Mouse (Mus musculus) small intestine, adult 2 months (tissue): ENCODE measurements at regions not wholly inside any gene's neighbourhood (a gene's known extent, or its start where the extent isn't known, plus 50 kb on each side); places are given as distances from the start of the nearest gene placed in this dataset.
"Not testable (repeated sequence)": the region's sequence is repeated elsewhere in the genome, so short reads cannot be mapped to it uniquely, and the experiment has no call there.

Source experiments
- H3K27ac ChIP-seq: fragments of 200-500 bp; 2 replicates; pipeline ENCODE4 v1.5.1; 2012; ENCODE audit warnings: low read depth, low read length, control low read depth, inconsistent platforms; ENCODE audit not compliant: insufficient read depth
- H3K27me3 ChIP-seq: fragments of 200-500 bp; 2 replicates; pipeline ENCODE4 v1.6.1; 2012; ENCODE audit warnings: mild to moderate bottlenecking, moderate library complexity, low read length, inconsistent platforms; ENCODE audit not compliant: control insufficient read depth, insufficient read depth
- H3K36me3 ChIP-seq: fragments of 200-500 bp; 2 replicates; pipeline ENCODE4 v1.6.1; 2012; ENCODE audit warnings: mild to moderate bottlenecking, low read length, control low read depth, inconsistent platforms; ENCODE audit not compliant: control insufficient read depth, insufficient read depth
- H3K4me1 ChIP-seq: fragments of 200-500 bp; 2 replicates; pipeline ENCODE4 v1.6.1; 2012; ENCODE audit warnings: low read length, inconsistent platforms, mixed read lengths; ENCODE audit not compliant: control insufficient read depth, insufficient read depth, insufficient read length
- H3K4me3 ChIP-seq: fragments of 200-500 bp; 2 replicates; pipeline ENCODE4 v1.5.1; 2012; ENCODE audit warnings: low read depth, mild to moderate bottlenecking, control low read depth, inconsistent platforms, low read length, moderate library complexity
- CTCF ChIP-seq: fragments of 200-500 bp; IDR thresholded peaks from 2 replicates; pipeline ENCODE4 v1.5.1; 2012; ENCODE audit warnings: low read depth, mild to moderate bottlenecking, control low read depth, inconsistent platforms, low read length, moderate library complexity, mixed read lengths; ENCODE audit not compliant: insufficient replicate concordance, insufficient read length; ENCODE audit errors: extremely low read depth
- POLR2A ChIP-seq: fragments of 200-500 bp; IDR thresholded peaks from 2 replicates; pipeline ENCODE4 v1.6.1; 2012; ENCODE audit warnings: low read depth, mild to moderate bottlenecking, control low read depth, inconsistent platforms, low read length, moderate library complexity
- WGBS: fragments of 180-500 bp; shearing (Covaris S2); methylation state at CpG from one replicate; pipeline ENCODE4 v1.1.7; 2018; 5-methylcytosine and 5-hydroxymethylcytosine counted together

DNA sequence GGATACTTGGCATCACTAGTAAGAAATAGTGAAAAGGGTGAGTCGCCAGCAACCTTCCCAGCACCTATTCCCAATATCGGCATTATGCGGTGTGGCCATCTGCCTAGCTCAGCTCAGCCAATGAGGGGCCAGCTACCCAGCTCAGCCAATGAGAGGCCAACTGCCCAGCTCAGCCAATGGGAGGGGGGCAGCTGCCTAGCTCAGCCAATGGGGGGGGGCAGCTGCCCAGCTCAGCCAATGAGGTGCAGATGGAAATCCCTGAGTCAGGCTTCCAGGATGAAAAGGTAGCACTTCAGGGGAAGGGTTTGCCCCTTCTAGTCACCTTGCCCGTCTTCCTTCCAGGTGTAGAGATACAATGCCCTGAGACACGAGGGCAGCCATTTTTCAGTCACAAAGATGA is 144.6 kb upstream of the Ipo5 start:
- TF ChIP-seq CTCF (no peak), POLR2A (no peak)
- H3K27me3 ChIP-seq = no peaks in the 10 kb centered on the region
- no peak overlapping the region for H3K4me3 ChIP-seq
- no peaks in the 10 kb centered on the region for H3K4me1 ChIP-seq
- 86% methylated on average over 5 of the region's 5 CpGs for WGBS
- H3K36me3 ChIP-seq = no peaks in the 10 kb centered on the region
- no peak overlapping the region for H3K27ac ChIP-seq

DNA sequence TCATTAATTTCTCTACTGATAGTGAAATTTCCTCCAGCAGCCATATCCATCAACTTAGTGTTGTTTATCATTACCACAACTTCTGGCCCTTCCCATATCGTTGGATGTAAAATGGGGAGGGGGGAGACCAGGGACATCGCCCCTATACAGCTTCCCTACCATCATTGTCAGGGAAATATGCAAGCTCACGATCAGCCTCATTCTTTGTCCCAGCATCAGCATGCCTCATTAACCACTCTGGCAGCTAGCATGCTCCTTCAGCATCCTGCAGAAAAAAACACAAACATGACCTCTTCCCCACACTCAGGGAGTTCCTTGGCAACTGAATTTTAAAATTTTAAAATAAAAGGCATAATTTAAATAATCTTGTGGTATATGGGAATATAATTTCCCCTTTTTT is 140.4 kb upstream of the Ipo5 start:
- Histone ChIP-seq H3K27me3 (no peaks in the 10 kb centered on the region), H3K36me3 (no peaks in the 10 kb centered on the region), H3K27ac (no peak overlapping the region), H3K4me3 (no peak overlapping the region), H3K4me1 (no peaks in the 10 kb centered on the region)
- 74% methylated on average over 3 of the region's 3 CpGs for WGBS
- TF ChIP-seq POLR2A = no peak
- TF ChIP-seq CTCF = no peak

GRCm38 (mm10) chr14:120773001-120773400 is 138.0 kb upstream of the Ipo5 start:
- 59% methylated on average over 4 of the region's 4 CpGs for WGBS
- H3K36me3 ChIP-seq, H3K27me3 ChIP-seq: not testable (repeated sequence)

GRCm38 (mm10) chr14:120791828-120792554 is 119.0 kb upstream of the Ipo5 start:
- WGBS = 66% methylated on average over 4 of the region's 4 CpGs
- Histone ChIP-seq H3K27ac (no peak overlapping the region), H3K36me3 (no peaks in the 10 kb centered on the region), H3K27me3 (no peaks in the 10 kb centered on the region), H3K4me3 (no peak overlapping the region), H3K4me1 (no peaks in the 10 kb centered on the region)
- TF ChIP-seq POLR2A (no peak), CTCF (peak; percentile 50; the same call in 1 of the 2 replicates)

More at GRCm38 (mm10) chr14:120773001-120773400, 138.0 kb upstream of the Ipo5 start:
- H3K4me1 ChIP-seq, H3K27ac ChIP-seq, H3K4me3 ChIP-seq: not testable (repeated sequence)

- no peak for TF ChIP-seq CTCF
- TF ChIP-seq POLR2A = no peak
- H3K27ac ChIP-seq = no peak overlapping the region
- H3K36me3 ChIP-seq = no peaks in the 10 kb centered on the region
- H3K4me3 ChIP-seq = no peak overlapping the region
- H3K27me3 ChIP-seq = no peaks in the 10 kb centered on the region
- no peaks in the 10 kb centered on the region for H3K4me1 ChIP-seq
- 73% methylated on average over 7 of the region's 7 CpGs for WGBS
Observed at GRCm38 (mm10) chr14:120797916-120798490, 113.0 kb upstream of the Ipo5 start.

- TF ChIP-seq CTCF (no peak), POLR2A (no peak)
- no peaks in the 10 kb centered on the region for H3K27me3 ChIP-seq
- WGBS = 72% methylated on average over 6 of the region's 6 CpGs
- no peaks in the 10 kb centered on the region for H3K4me1 ChIP-seq
- no peak overlapping the region for H3K4me3 ChIP-seq
- no peaks in the 10 kb centered on the region for H3K36me3 ChIP-seq
- no peak overlapping the region for H3K27ac ChIP-seq
Observed at GRCm38 (mm10) chr14:120803191-120803590, 107.8 kb upstream of the Ipo5 start.

- 31% methylated on average over 12 of the region's 12 CpGs for WGBS
- H3K4me1 ChIP-seq = no peaks in the 10 kb centered on the region
- H3K4me3 ChIP-seq = no peak overlapping the region
- no peak for TF ChIP-seq POLR2A
- no peak for TF ChIP-seq CTCF
- H3K36me3 ChIP-seq = no peaks in the 10 kb centered on the region
- no peak overlapping the region for H3K27ac ChIP-seq
- H3K27me3 ChIP-seq = no peaks in the 10 kb centered on the region
Observed at GRCm38 (mm10) chr14:120803739-120804138, 107.3 kb upstream of the Ipo5 start.
